ENCODE assay signal across 15 mouse cellular contexts in genomic region chr9:106908715-106909114, GRCm38 (mm10). TPM values are rescaled to one million over a fixed set of nuclear protein-coding genes. Genes with fewer than 3 reads are reported as not detected.
DNase-seq lines count a peak whose midpoint lies in the region; ATAC-seq and TF ChIP-seq lines count a peak whose summit lies in the region.
"Had no signal": no experiment of that assay in that cellular context is flagged by ENCODE, and none has a peak within 500 bp of the region (broad histone marks: within the 10 kb centered on the region; RNA-seq: fewer than 3 reads in every experiment).

No protein-coding gene starts in this region.

- DNase-seq in forebrain, embryonic 11.5 days (ENCODE audit: low spot score), result no peak
- DNase-seq in lung, embryonic 14.5 days, result no peak
- no peak for DNase-seq in lung, adult 2 months
- peak; percentile 64 for DNase-seq in large intestine, adult 2 months (ENCODE audit: low read depth, low spot score)
- DNase-seq in stomach, postnatal 0 days (ENCODE audit: low spot score), result peak; percentile 27
- DNase-seq in right cerebral cortex, postnatal 4 days, result no peak
- no peak for DNase-seq in frontal cortex, postnatal 10 days (ENCODE audit: low spot score in 2 of 2)
- DNase-seq: adrenal gland, postnatal 25 days; B cell, adult 2 months; cerebellum, adult 9-11 months; gastrocnemius, postnatal 10 days; kidney, postnatal 14 days; thymus, postnatal 25 days had no signal

- H3K27me3 ChIP-seq in forebrain, embryonic 12.5 days, result no peaks in the 10 kb centered on the region
- no peaks in the 10 kb centered on the region for H3K27me3 ChIP-seq in forebrain, embryonic 11.5 days (ENCODE audit: control insufficient read depth, insufficient read depth, low read length)
- H3K27me3 ChIP-seq in lung, embryonic 14.5 days (ENCODE audit: insufficient read depth, low read length), result no peaks in the 10 kb centered on the region
- H3K27me3 ChIP-seq in stomach, postnatal 0 days (ENCODE audit: control insufficient read depth, insufficient read depth, low read length), result no peaks in the 10 kb centered on the region
- H3K27me3 ChIP-seq: midbrain, embryonic 13.5 days had no signal

- no peaks in the 10 kb centered on the region for H3K9me3 ChIP-seq in forebrain, embryonic 12.5 days
- no peaks in the 10 kb centered on the region for H3K9me3 ChIP-seq in forebrain, embryonic 11.5 days (ENCODE audit: control insufficient read depth, low read length)
- no peaks in the 10 kb centered on the region for H3K9me3 ChIP-seq in lung, embryonic 14.5 days (ENCODE audit: low read depth, low read length)
- no peaks in the 10 kb centered on the region for H3K9me3 ChIP-seq in stomach, postnatal 0 days (ENCODE audit: control insufficient read depth, low read length)
- H3K9me3 ChIP-seq: midbrain, embryonic 13.5 days had no signal

- peaks cover 10% of the 10 kb centered on the region; the same call in 1 of the 2 replicates for H3K36me3 ChIP-seq in forebrain, embryonic 12.5 days (replicated peaks)
- H3K36me3 ChIP-seq in forebrain, embryonic 11.5 days (ENCODE audit: control insufficient read depth, insufficient read depth, low read length), result no peaks in the 10 kb centered on the region
- no peaks in the 10 kb centered on the region for H3K36me3 ChIP-seq in lung, embryonic 14.5 days (ENCODE audit: insufficient read depth)
- no peaks in the 10 kb centered on the region for H3K36me3 ChIP-seq in stomach, postnatal 0 days (ENCODE audit: control insufficient read depth, insufficient read depth, low read length)

- no peak for TF ChIP-seq CTCF in lung, embryonic 14.5 days (IDR thresholded peaks at IDR 0.05; ENCODE audit: low read depth)
- TF ChIP-seq CTCF in lung, adult 2 months (IDR thresholded peaks at IDR 0.05; ENCODE audit: insufficient read depth, low read length), result no peak
- TF ChIP-seq CTCF in stomach, postnatal 0 days (IDR thresholded peaks at IDR 0.05; ENCODE audit: low read depth), result no peak

- no peak overlapping the region for H3K9ac ChIP-seq in forebrain, embryonic 12.5 days
- H3K9ac ChIP-seq in forebrain, embryonic 11.5 days (ENCODE audit: low read length), result no peak overlapping the region
- H3K9ac ChIP-seq in lung, embryonic 14.5 days, result no peak overlapping the region
- H3K9ac ChIP-seq in stomach, postnatal 0 days (ENCODE audit: low read length), result no peak overlapping the region
- H3K9ac ChIP-seq: midbrain, embryonic 13.5 days had no signal

- no peak for TF ChIP-seq EP300 in stomach, postnatal 0 days (optimal IDR thresholded peaks at IDR 0.05)

- WGBS in forebrain, embryonic 12.5 days, result 60% methylated on average over 5 of the region's 5 CpGs
- 65% methylated on average over 5 of the region's 5 CpGs for WGBS in forebrain, embryonic 11.5 days
- 27% methylated on average over 5 of the region's 5 CpGs for WGBS in lung, embryonic 14.5 days
- WGBS in lung, adult 2 months, result 14% methylated on average over 5 of the region's 5 CpGs
- 5% methylated on average over 5 of the region's 5 CpGs for WGBS in large intestine, adult 2 months
- WGBS in stomach, postnatal 0 days, result 21% methylated on average over 5 of the region's 5 CpGs

- TF ChIP-seq POLR2A in lung, adult 2 months (IDR thresholded peaks at IDR 0.05; ENCODE audit: borderline replicate concordance, extremely low read depth, low read depth, low read length), result no peak

- ATAC-seq in forebrain, embryonic 12.5 days (ENCODE audit: low FRiP score), result no peak
- no peak for ATAC-seq in forebrain, embryonic 11.5 days (replicated peaks; ENCODE audit: low FRiP score)
- peak; percentile 47; the same call in 1 of the 2 replicates for ATAC-seq in lung, embryonic 14.5 days (ENCODE audit: insufficient read depth)
- ATAC-seq in stomach, postnatal 0 days (ENCODE audit: low FRiP score, low TSS enrichment), result peak; percentile 81
- ATAC-seq: midbrain, embryonic 13.5 days had no signal

- H3K4me1 ChIP-seq in forebrain, embryonic 12.5 days, result no peaks in the 10 kb centered on the region
- no peaks in the 10 kb centered on the region for H3K4me1 ChIP-seq in forebrain, embryonic 11.5 days (replicated peaks; ENCODE audit: control insufficient read depth, insufficient read depth, low read length)
- H3K4me1 ChIP-seq in lung, embryonic 14.5 days (ENCODE audit: insufficient read depth), result no peaks in the 10 kb centered on the region
- no peaks in the 10 kb centered on the region for H3K4me1 ChIP-seq in lung, adult 2 months (ENCODE audit: control insufficient read depth, insufficient read depth, low read length)
- no peaks in the 10 kb centered on the region for H3K4me1 ChIP-seq in stomach, postnatal 0 days (replicated peaks; ENCODE audit: control insufficient read depth, insufficient read depth)
- H3K4me1 ChIP-seq: midbrain, embryonic 13.5 days had no signal

- H3K27ac ChIP-seq in forebrain, embryonic 12.5 days, result 0 out of 2 replicates have a peak overlapping the region, but pooled peaks have one; percentile 25
- H3K27ac ChIP-seq in forebrain, embryonic 11.5 days (ENCODE audit: low read depth, low read length), result no peak overlapping the region
- no peak overlapping the region for H3K27ac ChIP-seq in lung, embryonic 14.5 days (ENCODE audit: low read depth)
- H3K27ac ChIP-seq in stomach, postnatal 0 days (replicated peaks), result no peak overlapping the region

- no peak overlapping the region for H3K4me3 ChIP-seq in forebrain, embryonic 12.5 days (replicated peaks)
- H3K4me3 ChIP-seq in forebrain, embryonic 11.5 days (ENCODE audit: low read depth, low read length), result no peak overlapping the region
- H3K4me3 ChIP-seq in lung, embryonic 14.5 days (ENCODE audit: low read depth, low read length), result no peak overlapping the region
- H3K4me3 ChIP-seq in lung, adult 2 months (replicated peaks; ENCODE audit: extremely low read depth, low read depth, low read length), result no peak overlapping the region
- no peak overlapping the region for H3K4me3 ChIP-seq in stomach, postnatal 0 days (ENCODE audit: low read depth, low read length)
- H3K4me3 ChIP-seq: midbrain, embryonic 13.5 days had no signal

- H3K4me2 ChIP-seq in forebrain, embryonic 12.5 days, result no peak overlapping the region
- H3K4me2 ChIP-seq in forebrain, embryonic 11.5 days (ENCODE audit: low read depth, low read length, severe bottlenecking), result no peak overlapping the region
- no peak overlapping the region for H3K4me2 ChIP-seq in lung, embryonic 14.5 days
- H3K4me2 ChIP-seq in stomach, postnatal 0 days (replicated peaks; ENCODE audit: low read depth), result no peak overlapping the region
- H3K4me2 ChIP-seq: midbrain, embryonic 13.5 days had no signal

RNA-seq across cellular contexts. Expression of gene Manf, which starts 16.9 kb away (rescaled TPM):
- polyA plus RNA-seq in forebrain, embryonic 12.5 days (2016; fragmentation: Nextera tagmentation; extraction: Ambion mirVana), result 216 and 222 TPM in 2 replicates
- 242 and 264 TPM in 2 replicates for polyA plus RNA-seq in forebrain, embryonic 11.5 days (2014; fragmentation: Nextera tagmentation; extraction: Ambion mirVana)
- polyA plus RNA-seq in lung, embryonic 14.5 days (2014; fragmentation: Nextera tagmentation; extraction: Ambion mirVana), result 246 and 279 TPM in 2 replicates
- polyA plus RNA-seq in lung, adult 2 months (2012; rRNA removed), result 13.8 and 15.2 TPM in 2 replicates
- polyA plus RNA-seq in large intestine, adult 2 months (2012; rRNA removed), result 28.0 and 43.7 TPM in 2 replicates
- 370 and 385 TPM in 2 replicates for polyA plus RNA-seq in stomach, postnatal 0 days (2015; fragmentation: Nextera tagmentation; extraction: Ambion mirVana)

RNA-seq across cellular contexts. Expression of gene Rbm15b, which starts 21.5 kb away (rescaled TPM):
- 28.1 and 31.1 TPM in 2 replicates for polyA plus RNA-seq in forebrain, embryonic 12.5 days (2016; fragmentation: Nextera tagmentation; extraction: Ambion mirVana)
- polyA plus RNA-seq in forebrain, embryonic 11.5 days (2014; fragmentation: Nextera tagmentation; extraction: Ambion mirVana), result 35.6 and 43.6 TPM in 2 replicates
- 22.2 and 25.3 TPM in 2 replicates for polyA plus RNA-seq in lung, embryonic 14.5 days (2014; fragmentation: Nextera tagmentation; extraction: Ambion mirVana)
- 13.2 and 13.6 TPM in 2 replicates for polyA plus RNA-seq in lung, adult 2 months (2012; rRNA removed)
- polyA plus RNA-seq in large intestine, adult 2 months (2012; rRNA removed), result 9.3 and 10.0 TPM in 2 replicates
- 3.8 and 4.7 TPM in 2 replicates for polyA plus RNA-seq in stomach, postnatal 0 days (2015; fragmentation: Nextera tagmentation; extraction: Ambion mirVana)

Comparison
In these comparisons a context has a peak if more than half of its experiments do, and no peak if none do; other contexts are left out.
1. ATAC-seq: peak in lung, embryonic 14.5 days (single experiment) and stomach, postnatal 0 days (single experiment); none in forebrain, embryonic 12.5 days (single experiment) and forebrain, embryonic 11.5 days (single experiment).
2. DNase-seq: peak in large intestine, adult 2 months (single experiment) and stomach, postnatal 0 days (single experiment); none in forebrain, embryonic 11.5 days (single experiment), lung, embryonic 14.5 days (single experiment), lung, adult 2 months (single experiment), right cerebral cortex, postnatal 4 days (single experiment) and frontal cortex, postnatal 10 days (0 of 2).